Mouse (Mus musculus): ENCODE measurements around the gene Sirt4.
A peak's percentile ranks its signal among the peaks of the same experiment; 100 is the strongest.

GRCm38 (mm10) chr5:115506454-115507201 is 22.1 kb upstream of the Sirt4 start, which contains the start of gene Pxn:
- TF ChIP-seq TAL1 (conservative IDR thresholded peaks at IDR 0.05; ENCODE audit: low read depth, low read length) = no peak
- peak; percentile 70 for TF ChIP-seq CTCF (IDR thresholded peaks at IDR 0.05; ENCODE audit: low read depth, low read length)
- TF ChIP-seq GATA1 (IDR thresholded peaks at IDR 0.05; ENCODE audit: borderline replicate concordance, low read length) = no peak

All from G1E (cell line).